Mouse (Mus musculus): ENCODE results near the gene Mustn1. TPM values are rescaled to one million over a fixed set of nuclear protein-coding genes. Genes with fewer than 3 reads are reported as not detected.

The Mustn1 gene
- polyA plus RNA-seq (2015; fragmentation: Nextera tagmentation; extraction: Ambion mirVana): 0.85 and 0.88 TPM in 2 replicates

- Histone ChIP-seq H3K4me2 (no peak within 1 kb of the TSS), H3K27ac (replicated peaks) (no peak within 1 kb of the TSS), H3K9ac (no peak within 1 kb of the TSS), H3K4me1 (replicated peaks) (no peaks in the 10 kb centered on the region), H3K9me3 (no peaks in the 10 kb centered on the region), H3K36me3 (peaks cover 7% of the 10 kb centered on the region), H3K4me3 (no peak within 1 kb of the TSS), H3K27me3 (no peaks in the 10 kb centered on the region)
- WGBS: 67% methylated on average over 11 of the region's 11 CpGs
- no peak for ATAC-seq (ENCODE audit: low FRiP score, low read depth)
These were observed at the start of gene Mustn1 for GRCm38 (mm10) chr14:30878958-30879571. TSS of gene Mustn1 (plus strand) at chr14:30879200.

GRCm38 (mm10) chr14:30837416-30837996, 41.5 kb upstream of the Mustn1 start:
- Histone ChIP-seq H3K4me1 (replicated peaks) (no peaks in the 10 kb centered on the region), H3K36me3 (peaks cover 6% of the 10 kb centered on the region; the same call in 1 of the 2 replicates), H3K27ac (replicated peaks) (no peak overlapping the region), H3K9me3 (no peaks in the 10 kb centered on the region), H3K27me3 (no peaks in the 10 kb centered on the region), H3K9ac (no peak overlapping the region), H3K4me2 (no peak overlapping the region), H3K4me3 (no peak overlapping the region)
- ATAC-seq (ENCODE audit: low FRiP score, low read depth): no peak
- WGBS: 93% methylated on average over 14 of the region's 14 CpGs

- no peak overlapping the region for H3K27ac ChIP-seq (replicated peaks)
- no peaks in the 10 kb centered on the region for H3K9me3 ChIP-seq
- H3K9ac ChIP-seq: no peak overlapping the region
- 0 out of 2 replicates have a peak, but pooled peaks cover 2% of the 10 kb centered on the region for H3K36me3 ChIP-seq
- 93% methylated on average over 3 of the region's 3 CpGs for WGBS
- no peak for ATAC-seq (ENCODE audit: low FRiP score, low read depth)
- H3K27me3 ChIP-seq: no peaks in the 10 kb centered on the region
- H3K4me2 ChIP-seq: no peak overlapping the region
- no peaks in the 10 kb centered on the region for H3K4me1 ChIP-seq (replicated peaks)
- H3K4me3 ChIP-seq: no peak overlapping the region
These were observed 35.3 kb upstream of the Mustn1 start for GRCm38 (mm10) chr14:30843701-30844100.

- 85% methylated on average over 5 of the region's 5 CpGs for WGBS
These were observed 28.5 kb upstream of the Mustn1 start for GRCm38 (mm10) chr14:30850504-30850903.

GRCm38 (mm10) chr14:30852325-30852724, 26.7 kb upstream of the Mustn1 start:
- ATAC-seq (ENCODE audit: low FRiP score, low read depth): no peak
- H3K9me3 ChIP-seq: no peaks in the 10 kb centered on the region
- no peak overlapping the region for H3K27ac ChIP-seq (replicated peaks)
- H3K4me2 ChIP-seq: no peak overlapping the region
- no peaks in the 10 kb centered on the region for H3K36me3 ChIP-seq
- H3K27me3 ChIP-seq: no peaks in the 10 kb centered on the region
- H3K4me3 ChIP-seq: no peak overlapping the region
- no peaks in the 10 kb centered on the region for H3K4me1 ChIP-seq (replicated peaks)
- no peak overlapping the region for H3K9ac ChIP-seq
- 92% methylated on average over 5 of the region's 5 CpGs for WGBS

More at GRCm38 (mm10) chr14:30850504-30850903, 28.5 kb upstream of the Mustn1 start:
- no peak overlapping the region for H3K9ac ChIP-seq
- no peak overlapping the region for H3K4me2 ChIP-seq
- H3K27me3 ChIP-seq: no peaks in the 10 kb centered on the region
- no peak for ATAC-seq (ENCODE audit: low FRiP score, low read depth)
- H3K4me3 ChIP-seq: no peak overlapping the region
- H3K4me1 ChIP-seq (replicated peaks): no peaks in the 10 kb centered on the region
- H3K27ac ChIP-seq (replicated peaks): no peak overlapping the region
- H3K36me3 ChIP-seq: no peaks in the 10 kb centered on the region
- no peaks in the 10 kb centered on the region for H3K9me3 ChIP-seq

- Histone ChIP-seq H3K4me1 (replicated peaks) (no peaks in the 10 kb centered on the region), H3K36me3 (no peaks in the 10 kb centered on the region), H3K27me3 (no peaks in the 10 kb centered on the region), H3K9me3 (no peaks in the 10 kb centered on the region), H3K27ac (replicated peaks) (no peak overlapping the region), H3K4me3 (no peak overlapping the region), H3K9ac (no peak overlapping the region), H3K4me2 (no peak overlapping the region)
- ATAC-seq (ENCODE audit: low FRiP score, low read depth): no peak
- 97% methylated on average over 3 of the region's 3 CpGs for WGBS
These were observed 23.7 kb upstream of the Mustn1 start for GRCm38 (mm10) chr14:30855316-30855715.

- H3K36me3 ChIP-seq: no peaks in the 10 kb centered on the region
- WGBS: 95% methylated on average over 10 of the region's 10 CpGs
- H3K27ac ChIP-seq (replicated peaks): no peak overlapping the region
- no peaks in the 10 kb centered on the region for H3K9me3 ChIP-seq
- no peak overlapping the region for H3K4me3 ChIP-seq
- no peak for ATAC-seq (ENCODE audit: low FRiP score, low read depth)
- H3K4me2 ChIP-seq: no peak overlapping the region
- no peak overlapping the region for H3K9ac ChIP-seq
- H3K4me1 ChIP-seq (replicated peaks): no peaks in the 10 kb centered on the region
- no peaks in the 10 kb centered on the region for H3K27me3 ChIP-seq
These were observed 22.0 kb upstream of the Mustn1 start for GRCm38 (mm10) chr14:30856885-30857507.

- Histone ChIP-seq H3K4me1 (replicated peaks) (no peaks in the 10 kb centered on the region), H3K36me3 (no peaks in the 10 kb centered on the region), H3K9me3 (no peaks in the 10 kb centered on the region), H3K4me3 (no peak overlapping the region), H3K4me2 (no peak overlapping the region), H3K9ac (no peak overlapping the region), H3K27me3 (no peaks in the 10 kb centered on the region), H3K27ac (replicated peaks) (no peak overlapping the region)
- 85% methylated on average over 4 of the region's 4 CpGs for WGBS
- no peak for ATAC-seq (ENCODE audit: low FRiP score, low read depth)
These were observed 21.0 kb upstream of the Mustn1 start for GRCm38 (mm10) chr14:30857990-30858389.

GRCm38 (mm10) chr14:30861421-30862125, 17.4 kb upstream of the Mustn1 start:
- Histone ChIP-seq H3K4me3 (no peak overlapping the region), H3K27me3 (no peaks in the 10 kb centered on the region), H3K4me1 (replicated peaks) (no peaks in the 10 kb centered on the region), H3K4me2 (no peak overlapping the region), H3K36me3 (peaks cover 14% of the 10 kb centered on the region), H3K27ac (replicated peaks) (no peak overlapping the region), H3K9me3 (no peaks in the 10 kb centered on the region), H3K9ac (no peak overlapping the region)
- ATAC-seq (ENCODE audit: low FRiP score, low read depth): no peak
- 78% methylated on average over 16 of the region's 16 CpGs for WGBS

- no peaks in the 10 kb centered on the region for H3K9me3 ChIP-seq
- H3K9ac ChIP-seq: no peak overlapping the region
- no peak for ATAC-seq (ENCODE audit: low FRiP score, low read depth)
- no peak overlapping the region for H3K4me2 ChIP-seq
- no peak overlapping the region for H3K27ac ChIP-seq (replicated peaks)
- H3K4me3 ChIP-seq: no peak overlapping the region
- no peaks in the 10 kb centered on the region for H3K4me1 ChIP-seq (replicated peaks)
- 93% methylated on average over 9 of the region's 9 CpGs for WGBS
- peaks cover 17% of the 10 kb centered on the region for H3K36me3 ChIP-seq
- no peaks in the 10 kb centered on the region for H3K27me3 ChIP-seq
These were observed 16.6 kb upstream of the Mustn1 start for GRCm38 (mm10) chr14:30862368-30862767.

- Histone ChIP-seq H3K4me3 (no peak overlapping the region), H3K36me3 (peaks cover 17% of the 10 kb centered on the region), H3K27me3 (no peaks in the 10 kb centered on the region), H3K4me2 (no peak overlapping the region), H3K9ac (no peak overlapping the region), H3K27ac (replicated peaks) (no peak overlapping the region), H3K4me1 (replicated peaks) (no peaks in the 10 kb centered on the region), H3K9me3 (no peaks in the 10 kb centered on the region)
- no peak for ATAC-seq (ENCODE audit: low FRiP score, low read depth)
- WGBS: 75% methylated on average over 3 of the region's 3 CpGs
These were observed 13.7 kb upstream of the Mustn1 start for GRCm38 (mm10) chr14:30865311-30865710.

- H3K9me3 ChIP-seq: no peaks in the 10 kb centered on the region
- 0 out of 2 replicates have a peak, but pooled peaks have one; percentile 34 for ATAC-seq (ENCODE audit: low FRiP score, low read depth)
- no peak overlapping the region for H3K4me2 ChIP-seq
- H3K4me3 ChIP-seq: no peak overlapping the region
- H3K36me3 ChIP-seq: peaks cover 17% of the 10 kb centered on the region
- H3K4me1 ChIP-seq (replicated peaks): no peaks in the 10 kb centered on the region
- 34% methylated on average over 5 of the region's 5 CpGs for WGBS
- no peak overlapping the region for H3K9ac ChIP-seq
- H3K27ac ChIP-seq (replicated peaks): no peak overlapping the region
- no peaks in the 10 kb centered on the region for H3K27me3 ChIP-seq
These were observed 12.0 kb upstream of the Mustn1 start for GRCm38 (mm10) chr14:30867042-30867441.

Data from hindbrain, embryonic 15.5 days (tissue).